Mouse (Mus musculus) gastrocnemius, postnatal 4 days (tissue): ENCODE measurements around the gene Poll. TPM values are rescaled to one million over a fixed set of nuclear protein-coding genes. Genes with fewer than 3 reads are reported as not detected.
A peak's percentile ranks its signal among the peaks of the same experiment; 100 is the strongest.
"Not testable (repeated sequence)": the region's sequence is repeated elsewhere in the genome, so short reads cannot be mapped to it uniquely, and the experiment has no call there.

Source experiments
- DNase-seq, 2 experiments: peaks; one replicate each; pipeline ENCODE4 v3.0.0; 2021 to 2022; ENCODE audit warnings: low spot score in 2 of 2, mixed read lengths in 2 of 2
- total RNA-seq, 2 experiments: library from RNA; stranded (reverse); gene quantifications; 2 replicates each; pipeline ENCODE4 v1.2.3; 2021

Poll gene
- total RNA-seq, 2 experiments from 2014 or later: 8.5 to 10.6 TPM

- no peak for DNase-seq
Measured at GRCm38 (mm10) chr19:45578976-45579375, 18.6 kb upstream of the Poll start.

- no peak for DNase-seq
Measured at GRCm38 (mm10) chr19:45577141-45577750, 16.9 kb upstream of the Poll start.

GRCm38 (mm10) chr19:45575632-45576001 is 15.3 kb upstream of the Poll start:
- DNase-seq: no peak

- no peak for DNase-seq
Measured at GRCm38 (mm10) chr19:45574941-45575631, 14.8 kb upstream of the Poll start.

- no peak for DNase-seq
Measured at GRCm38 (mm10) chr19:45574339-45574898, 14.1 kb upstream of the Poll start.

- DNase-seq: peak; percentile 58 to 81
Measured at GRCm38 (mm10) chr19:45573861-45574267, 13.5 kb upstream of the Poll start.

- DNase-seq: no peak
Measured at GRCm38 (mm10) chr19:45573033-45573432, 12.7 kb upstream of the Poll start.

GRCm38 (mm10) chr19:45567367-45567766 is 7.0 kb upstream of the Poll start:
- DNase-seq: no peak

GRCm38 (mm10) chr19:45565925-45566715 is 5.8 kb upstream of the Poll start:
- no peak for DNase-seq

- no peak for DNase-seq
Measured at GRCm38 (mm10) chr19:45554136-45554535, 6.2 kb downstream of the Poll start.

GRCm38 (mm10) chr19:45552187-45552586 is 8.1 kb downstream of the Poll start:
- no peak for DNase-seq

GRCm38 (mm10) chr19:45549948-45550347 is 10.4 kb downstream of the Poll start:
- DNase-seq: no peak

- DNase-seq: no peak
Measured at GRCm38 (mm10) chr19:45549128-45549915, 11.0 kb downstream of the Poll start.

- not testable (repeated sequence) for DNase-seq
Measured at GRCm38 (mm10) chr19:45548196-45548595, 12.1 kb downstream of the Poll start.

- DNase-seq: peak; percentile 82 to 83
Measured at GRCm38 (mm10) chr19:45544925-45545321, 15.4 kb downstream of the Poll start.

- no peak for DNase-seq
Measured at GRCm38 (mm10) chr19:45544152-45544924, 16.0 kb downstream of the Poll start.

- no peak for DNase-seq
Measured at GRCm38 (mm10) chr19:45542061-45542460, 18.3 kb downstream of the Poll start.

- peak in 1 of 2 experiments; percentile 45 for DNase-seq
Measured at GRCm38 (mm10) chr19:45541409-45542041, 18.8 kb downstream of the Poll start.

- no peak for DNase-seq
Measured at GRCm38 (mm10) chr19:45540657-45541408, 19.5 kb downstream of the Poll start.
